Mouse (Mus musculus) cerebellum, adult (tissue): Measurements from ENCODE around the gene Zfp454.

Experiments
- ATAC-seq: cut with Nextera tagmentation; 2 replicates; pipeline ENCODE4 v1.9.2; 2017; ENCODE audit warnings: mild to moderate bottlenecking, moderate library complexity, mixed read lengths; ENCODE audit not compliant: insufficient number of reproducible peaks, low FRiP score, low TSS enrichment

The Zfp454 gene

DNA sequence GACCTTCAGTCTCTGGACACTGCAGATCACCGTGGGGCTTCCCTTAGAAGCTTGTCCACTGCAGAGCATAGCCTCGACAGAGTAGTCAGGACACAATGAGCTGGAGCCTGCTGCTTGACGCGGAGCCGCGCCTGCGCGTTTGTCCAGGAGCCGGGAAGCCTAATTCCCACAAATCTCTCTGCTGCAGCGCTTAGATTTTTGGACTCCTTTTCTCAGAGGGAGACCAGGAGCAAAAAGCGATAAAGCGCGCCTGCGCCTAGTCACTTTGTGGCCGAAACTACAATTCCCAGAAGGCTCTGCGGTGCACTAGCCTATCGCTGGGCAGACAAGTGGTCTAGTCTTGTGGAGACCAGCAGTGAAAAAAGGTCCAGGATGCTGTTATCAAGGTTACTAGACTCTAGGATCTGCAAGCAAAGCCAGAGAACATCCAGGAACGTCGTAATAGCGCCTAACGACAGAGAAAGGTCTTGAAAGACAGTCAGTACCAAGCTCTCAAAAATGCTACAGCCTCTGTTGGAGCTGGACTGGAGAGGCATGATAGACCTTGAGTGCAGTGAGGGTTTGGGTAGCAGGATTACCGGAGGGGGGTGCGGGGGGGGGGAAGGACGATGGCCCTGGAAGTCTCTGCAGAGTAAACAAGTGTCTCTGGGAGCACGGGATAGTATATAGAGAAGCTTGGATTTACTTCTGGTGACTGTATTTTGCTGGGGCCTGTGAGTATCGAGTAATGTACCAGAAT lies at the start of gene Zfp454:
TSS of gene Zfp454 (minus strand) at position 262 of the 739 bp plus-strand sequence.
- peak; percentile 96 for ATAC-seq

DNA sequence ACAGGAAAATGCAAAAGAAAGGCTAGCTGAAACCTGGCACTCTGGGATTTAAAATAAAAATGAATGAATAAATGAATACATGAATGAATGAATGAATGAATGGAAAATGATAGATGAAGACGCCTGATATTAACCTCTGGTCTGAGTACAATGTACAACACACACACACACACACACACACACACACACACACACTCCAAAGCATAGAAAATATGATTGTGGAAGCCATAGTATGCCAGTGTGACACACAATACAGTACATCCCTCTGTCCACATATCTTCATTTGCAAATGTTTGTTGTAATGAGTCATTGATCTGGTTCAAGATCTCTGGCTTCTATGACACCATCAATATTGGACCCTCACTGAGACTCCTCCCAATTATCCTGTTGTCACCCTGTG lies 44.6 kb upstream of the Zfp454 start:
- no peak for ATAC-seq

DNA sequence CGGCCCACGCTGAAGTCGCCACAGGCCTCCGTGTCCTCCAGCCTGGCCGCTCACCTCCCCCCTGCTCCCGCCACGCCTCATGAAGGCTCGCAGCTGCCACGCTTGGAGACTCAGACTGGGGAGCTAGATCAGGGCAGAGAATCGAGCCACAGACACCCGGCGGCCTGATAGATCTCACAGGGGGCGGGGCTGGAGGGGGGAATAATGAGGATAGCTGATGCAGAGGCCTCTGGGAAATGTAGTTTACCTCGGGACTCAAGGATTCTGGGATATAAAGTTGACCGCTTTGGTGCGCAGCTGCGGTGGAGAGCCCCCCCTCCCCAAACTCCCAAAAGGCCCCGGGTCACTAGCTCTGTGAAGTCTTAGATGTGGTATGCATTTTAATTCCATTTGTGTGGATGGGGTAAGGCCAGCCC lies 44.0 kb upstream of the Zfp454 start, which contains the start of gene Zfp354b:
TSS of gene Zfp354b (minus strand) at position 183 of the 416 bp plus-strand sequence.
- ATAC-seq: peak; percentile 96

DNA sequence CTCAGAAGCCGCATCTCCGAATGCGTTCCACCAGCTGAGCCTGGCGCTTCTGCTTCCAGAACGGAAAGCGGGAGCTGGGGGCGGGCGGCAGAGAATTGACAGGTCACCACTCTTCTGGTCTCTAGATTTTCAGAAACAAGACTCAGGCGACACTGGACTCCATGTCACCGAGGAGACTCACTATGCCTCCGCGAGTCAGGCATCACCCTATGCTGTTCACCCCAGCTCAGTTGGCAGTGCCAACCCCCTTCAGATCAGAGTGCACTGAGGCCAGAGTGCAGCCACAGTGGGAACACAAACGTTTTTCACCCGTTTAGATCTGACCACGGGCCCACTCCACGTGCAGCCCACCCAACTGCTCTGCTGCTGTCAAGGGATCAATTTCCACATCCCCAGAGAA lies 43.6 kb upstream of the Zfp454 start:
- ATAC-seq: peak; percentile 41

DNA sequence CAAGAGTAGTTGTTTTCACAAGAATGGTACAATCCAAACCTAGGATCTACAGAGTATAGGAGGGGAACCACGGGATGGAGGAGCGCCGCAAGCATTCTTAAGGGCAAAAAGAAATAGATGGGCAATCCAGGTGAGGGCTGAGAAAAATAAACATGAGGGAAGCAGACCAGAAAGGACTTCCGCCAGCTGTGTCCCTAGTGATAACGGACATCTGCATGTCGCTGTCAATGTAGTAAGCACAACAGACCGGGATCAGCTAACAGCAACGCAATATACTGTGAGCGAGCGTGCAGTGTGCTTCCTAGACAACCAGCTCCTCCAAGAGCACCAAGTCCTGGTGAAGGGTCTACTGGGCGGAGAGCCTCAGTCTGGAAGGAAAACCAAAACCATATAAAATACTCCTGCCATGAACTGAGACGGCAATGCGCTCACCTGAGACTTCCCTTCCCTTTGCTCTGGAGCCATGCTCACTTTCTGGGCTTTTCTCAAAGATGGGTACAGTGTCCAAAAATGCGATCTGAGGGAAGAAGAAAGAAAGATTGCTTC lies 43.1 kb upstream of the Zfp454 start:
- no peak for ATAC-seq

DNA sequence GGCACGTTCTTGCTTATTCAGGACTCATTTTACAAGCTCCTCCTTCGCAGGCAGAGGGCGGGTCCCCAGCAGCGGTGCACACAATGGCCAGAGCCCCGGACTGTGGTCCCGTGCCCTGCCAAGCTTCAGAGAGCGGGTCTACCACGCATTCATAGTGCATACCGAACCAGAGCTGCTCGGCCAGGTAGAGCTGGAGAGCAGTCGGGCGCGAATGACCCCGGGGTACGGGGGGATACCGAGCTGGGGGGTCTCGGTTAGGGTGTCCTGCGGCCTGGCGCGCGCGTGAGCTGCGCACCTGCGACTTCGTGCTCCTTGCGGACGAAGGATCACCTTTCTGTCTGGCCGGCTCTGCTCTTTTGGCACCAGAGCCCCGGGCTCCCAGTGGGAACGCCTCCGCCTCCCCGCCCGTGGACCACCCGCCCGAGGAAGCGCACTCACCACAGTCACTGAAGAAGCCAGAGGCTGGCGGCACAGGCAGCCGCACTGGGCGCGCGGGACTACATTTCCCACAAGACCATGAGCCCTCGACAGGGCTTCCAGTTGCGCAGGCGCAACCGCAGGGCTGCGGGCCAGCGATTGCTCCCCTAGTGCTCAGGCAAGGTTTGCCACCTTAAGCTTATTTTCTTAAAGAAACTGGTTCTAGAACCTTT lies 28.3 kb upstream of the Zfp454 start, which contains the start of gene Zfp2:
TSS of gene Zfp2 (minus strand) at position 495 of the 650 bp plus-strand sequence.
- ATAC-seq: peak; percentile 99

DNA sequence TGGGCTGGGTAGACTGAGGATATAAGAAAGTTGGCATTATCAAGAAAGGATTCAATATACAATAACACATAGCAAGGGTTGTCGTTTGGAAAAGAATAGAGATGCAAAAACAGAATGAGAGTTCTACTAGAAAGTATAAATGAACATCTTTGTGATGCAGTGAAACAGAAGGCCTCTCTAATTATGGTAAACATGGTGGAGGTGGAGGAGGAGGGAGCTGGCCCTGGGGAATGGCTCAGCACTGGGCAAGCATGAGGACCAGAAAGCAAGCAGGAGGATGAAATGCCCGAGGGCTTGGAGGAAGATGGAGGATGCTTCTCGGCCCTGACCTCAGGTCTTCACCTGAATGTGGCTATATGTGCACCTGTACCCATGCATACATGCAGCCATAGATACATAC lies 27.0 kb upstream of the Zfp454 start:
- no peak for ATAC-seq

DNA sequence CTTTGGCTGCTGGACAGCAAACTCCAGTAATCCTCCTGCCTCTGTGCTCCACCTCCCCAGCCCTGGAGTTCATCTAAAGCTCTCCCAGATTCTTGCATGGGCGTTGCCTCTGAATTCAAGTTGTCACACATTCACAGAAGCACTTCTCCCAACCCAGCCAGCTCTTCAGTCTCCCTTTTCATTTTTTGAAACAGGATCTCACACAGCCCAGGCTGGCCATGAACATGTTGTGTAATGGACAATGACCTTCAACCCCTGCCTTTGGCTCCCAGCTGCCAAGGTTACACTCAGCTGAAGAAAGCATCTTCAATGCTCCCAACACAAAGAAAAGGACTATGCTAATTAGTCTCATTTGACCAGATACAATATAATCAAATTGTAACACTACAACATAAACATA lies 25.9 kb upstream of the Zfp454 start:
- no peak for ATAC-seq

DNA sequence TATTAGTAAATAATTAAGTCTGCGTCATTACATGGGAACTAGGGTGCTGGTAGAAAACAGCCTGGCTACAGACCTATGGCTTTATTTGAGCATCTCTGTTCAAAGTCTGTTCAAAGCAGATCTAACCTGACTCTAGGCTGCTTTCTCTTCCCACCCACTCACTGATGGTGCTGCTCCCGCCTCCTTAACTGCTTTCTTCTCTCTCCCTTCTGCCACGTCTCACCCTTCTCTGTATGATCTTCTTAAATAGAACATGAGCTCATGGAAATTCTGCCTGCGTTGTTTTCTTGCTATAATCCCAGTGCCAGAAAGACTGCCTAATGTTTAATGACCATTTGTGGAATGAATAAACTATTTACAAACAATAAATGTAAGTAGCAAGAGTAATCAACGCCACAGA lies 20.7 kb upstream of the Zfp454 start:
- ATAC-seq: no peak

DNA sequence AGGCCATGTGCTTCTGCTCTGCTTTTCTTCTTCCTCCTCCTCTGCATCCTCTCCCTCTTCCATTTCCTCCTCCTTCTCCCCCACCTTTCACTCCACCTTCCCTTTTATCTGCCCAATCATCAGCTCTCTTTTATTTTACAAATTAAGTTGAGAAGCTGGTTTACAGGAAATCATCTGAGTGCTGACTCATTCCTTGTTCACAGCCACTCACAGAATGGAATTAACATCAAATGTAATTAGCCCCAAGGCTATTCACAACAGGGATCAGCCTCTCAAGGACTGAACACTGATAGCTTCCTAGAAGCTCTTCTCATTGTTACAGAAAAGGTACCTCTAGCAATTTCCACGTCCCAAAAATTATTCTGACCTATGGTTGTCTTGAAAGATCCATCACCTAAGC lies 9.9 kb upstream of the Zfp454 start:
- ATAC-seq: no peak

DNA sequence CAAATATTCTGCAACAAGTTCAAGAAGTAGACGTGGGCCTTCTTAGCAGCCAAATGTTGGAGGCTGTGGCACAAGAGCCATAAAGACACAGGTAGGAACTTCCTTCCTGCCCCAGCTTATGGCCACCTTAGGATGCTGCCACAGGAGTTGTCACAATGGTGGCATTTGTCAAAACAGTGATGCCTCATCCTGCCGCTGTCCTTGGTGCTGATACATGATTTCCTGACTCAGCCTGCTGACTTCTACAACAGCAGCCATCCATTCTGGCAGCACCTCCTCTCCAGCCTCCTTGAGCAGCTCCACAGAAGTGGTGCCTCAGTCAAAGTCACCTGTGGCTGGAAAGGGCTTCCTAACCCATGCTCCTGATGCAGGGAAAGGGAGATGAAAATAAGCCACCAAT lies 5.0 kb upstream of the Zfp454 start:
- ATAC-seq: no peak

DNA sequence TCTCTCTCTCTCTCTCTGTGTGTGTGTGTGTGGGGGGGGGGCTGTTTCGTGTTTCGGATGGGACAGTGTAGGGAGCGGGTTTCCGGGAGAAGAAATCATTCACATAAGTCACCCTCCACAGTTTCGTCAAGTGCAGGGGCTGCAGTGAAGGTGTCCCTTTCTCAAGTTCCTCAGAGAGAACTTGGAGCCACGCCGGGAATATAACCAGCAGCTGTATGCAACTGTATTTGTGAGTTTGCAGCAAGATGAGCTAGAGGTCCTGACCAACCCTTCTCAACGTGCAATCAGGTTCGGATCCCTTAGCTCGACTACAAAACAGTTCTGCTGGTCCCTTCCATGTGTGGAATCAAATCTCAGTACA lies 538 bp downstream of the Zfp454 start:
- no peak for ATAC-seq

DNA sequence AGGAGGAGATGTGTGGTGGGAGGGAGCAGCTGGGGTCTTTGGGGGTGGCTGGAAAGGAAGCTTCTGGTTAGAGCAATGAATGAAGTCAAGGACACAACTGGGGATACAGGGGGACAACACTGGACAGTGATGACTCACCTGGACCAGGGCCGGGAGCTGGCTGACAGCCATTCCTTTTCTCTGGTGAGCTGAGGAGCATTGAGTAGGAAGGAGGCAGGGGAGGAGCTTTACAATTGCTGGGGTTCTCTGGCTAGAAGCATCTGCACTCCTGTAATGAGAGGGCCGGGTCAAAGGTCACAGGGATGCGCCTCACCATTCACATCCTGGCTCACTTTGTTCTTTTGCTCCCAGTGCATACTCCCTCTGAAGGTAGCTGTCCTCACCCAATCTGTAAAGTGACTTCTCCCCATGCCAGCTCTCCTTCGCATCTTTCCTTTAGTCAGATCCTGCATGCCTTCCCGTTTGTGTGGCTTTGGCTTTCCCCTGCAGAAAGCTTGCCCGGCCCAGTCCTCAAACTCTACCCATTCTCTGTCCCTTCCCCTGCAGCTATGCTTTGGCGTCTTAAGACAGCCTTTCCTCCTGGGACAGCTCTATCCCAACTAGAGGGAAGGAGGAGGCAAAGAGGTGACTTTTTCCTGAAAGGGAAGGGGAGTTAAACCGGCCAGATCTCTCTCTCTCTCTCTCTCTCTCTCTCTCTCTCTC lies 1.1 kb downstream of the Zfp454 start:
- ATAC-seq: no peak

DNA sequence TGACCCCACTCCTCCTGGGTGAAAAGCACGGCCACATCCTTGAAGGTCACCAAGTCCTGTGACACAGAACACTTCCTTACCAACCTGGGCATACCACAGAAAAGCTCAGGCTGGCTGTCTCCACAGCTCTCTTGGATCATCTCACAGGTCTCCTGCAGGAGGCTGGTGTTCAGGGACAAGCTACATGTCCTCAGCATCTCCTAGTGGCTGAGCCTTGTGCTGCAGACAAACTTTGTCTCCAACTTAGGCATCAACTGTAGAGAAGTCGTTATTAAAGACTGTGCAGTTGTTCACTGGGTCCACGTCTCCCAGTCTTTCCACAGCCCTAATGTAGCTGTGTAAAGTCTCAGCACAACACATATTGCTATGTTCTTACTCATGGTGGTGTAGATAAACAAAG lies 3.7 kb downstream of the Zfp454 start:
- no peak for ATAC-seq

DNA sequence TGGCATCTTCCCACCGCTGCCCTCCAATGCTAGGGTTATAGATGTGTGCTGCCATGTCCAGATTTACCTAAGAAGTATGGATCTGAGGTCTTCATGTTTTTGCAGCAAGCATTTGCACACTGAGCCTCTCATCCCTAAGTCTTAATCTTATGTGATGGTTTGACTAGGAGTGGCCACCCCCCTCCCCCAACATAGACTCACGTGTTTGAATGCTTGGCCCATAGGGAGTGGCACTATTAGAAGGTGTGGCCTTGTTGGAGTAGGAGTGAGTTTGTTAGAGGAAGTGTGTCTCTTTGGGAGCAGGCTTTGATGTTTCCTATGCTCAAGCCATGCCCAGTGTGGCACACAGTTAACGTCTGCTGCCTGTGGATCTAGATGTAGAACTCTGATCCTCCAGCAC lies 8.8 kb downstream of the Zfp454 start:
- ATAC-seq: no peak

DNA sequence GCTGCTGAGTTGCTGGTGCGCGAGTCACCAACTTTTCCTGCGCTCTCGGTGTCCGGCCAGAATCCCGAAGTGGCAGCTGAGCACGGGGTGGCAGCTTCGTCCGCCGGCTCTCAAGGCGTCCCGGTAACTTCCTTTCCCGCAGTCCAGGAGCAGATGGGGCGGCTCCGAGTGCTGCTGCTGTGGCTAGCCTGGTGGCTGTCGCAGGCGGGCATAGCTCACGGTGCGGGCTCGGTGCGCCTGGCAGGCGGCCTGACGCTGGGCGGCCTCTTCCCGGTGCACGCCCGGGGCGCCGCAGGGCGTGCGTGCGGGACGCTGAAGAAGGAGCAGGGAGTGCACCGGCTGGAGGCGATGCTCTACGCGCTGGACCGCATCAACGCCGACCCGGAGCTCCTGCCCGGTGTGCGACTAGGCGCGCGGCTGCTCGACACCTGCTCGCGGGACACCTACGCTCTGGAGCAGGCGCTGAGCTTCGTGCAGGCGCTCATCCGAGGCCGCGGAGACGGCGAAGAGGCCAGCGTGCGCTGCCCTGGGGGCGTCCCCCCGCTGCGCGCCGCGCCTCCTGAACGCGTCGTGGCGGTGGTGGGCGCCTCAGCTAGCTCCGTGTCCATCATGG lies 36.4 kb downstream of the Zfp454 start:
- no peak for ATAC-seq

DNA sequence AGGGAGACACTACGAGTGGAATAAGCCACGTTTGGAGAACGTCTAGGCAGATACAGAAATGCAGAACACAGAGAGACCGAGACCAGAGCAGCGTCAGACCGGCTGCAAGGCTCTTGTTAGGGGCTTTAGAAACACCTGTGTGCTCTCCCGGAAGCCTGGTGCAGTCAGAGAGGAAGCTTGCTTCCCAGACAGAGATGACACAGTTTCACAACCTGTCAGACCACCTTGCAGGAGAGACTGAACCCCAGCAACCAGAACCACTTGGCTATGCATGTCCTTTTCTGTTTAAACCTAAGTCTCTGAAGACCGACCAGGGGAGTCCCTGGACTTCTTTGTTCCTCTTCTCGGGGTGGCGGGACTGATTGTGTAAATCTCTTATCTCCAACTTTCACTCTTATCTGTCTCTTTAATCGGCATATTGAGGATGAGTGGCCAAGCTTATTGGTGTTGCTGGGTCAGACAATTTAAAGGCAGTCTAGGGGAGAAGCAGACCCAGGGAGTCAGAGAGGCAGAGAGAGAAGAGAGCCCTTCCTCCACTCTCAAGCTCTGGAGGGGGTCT lies 37.2 kb downstream of the Zfp454 start, which contains the start of gene Grm6:
TSS of gene Grm6 (plus strand) at position 509 of the 559 bp plus-strand sequence.
- ATAC-seq: no peak

DNA sequence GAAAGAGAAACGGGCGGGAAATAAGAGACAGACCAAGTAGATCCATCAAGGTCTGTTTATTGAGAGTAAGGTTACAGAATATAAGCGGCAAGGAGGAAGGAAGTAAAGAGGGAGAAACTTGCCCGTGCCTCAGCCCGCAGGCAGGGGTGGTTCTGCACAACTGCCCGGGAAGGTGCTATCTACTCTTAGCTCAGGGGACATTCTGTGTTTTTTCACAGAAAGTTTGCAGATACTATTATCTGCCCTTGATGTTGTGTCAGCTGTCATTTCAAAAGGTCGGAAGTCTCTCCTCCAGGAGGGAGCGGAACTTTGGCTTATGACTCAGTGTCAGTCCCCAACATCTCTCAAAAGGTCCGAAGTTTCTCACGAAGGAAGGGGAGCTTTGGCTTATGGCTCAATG lies 38.1 kb downstream of the Zfp454 start:
- no peak for ATAC-seq

DNA sequence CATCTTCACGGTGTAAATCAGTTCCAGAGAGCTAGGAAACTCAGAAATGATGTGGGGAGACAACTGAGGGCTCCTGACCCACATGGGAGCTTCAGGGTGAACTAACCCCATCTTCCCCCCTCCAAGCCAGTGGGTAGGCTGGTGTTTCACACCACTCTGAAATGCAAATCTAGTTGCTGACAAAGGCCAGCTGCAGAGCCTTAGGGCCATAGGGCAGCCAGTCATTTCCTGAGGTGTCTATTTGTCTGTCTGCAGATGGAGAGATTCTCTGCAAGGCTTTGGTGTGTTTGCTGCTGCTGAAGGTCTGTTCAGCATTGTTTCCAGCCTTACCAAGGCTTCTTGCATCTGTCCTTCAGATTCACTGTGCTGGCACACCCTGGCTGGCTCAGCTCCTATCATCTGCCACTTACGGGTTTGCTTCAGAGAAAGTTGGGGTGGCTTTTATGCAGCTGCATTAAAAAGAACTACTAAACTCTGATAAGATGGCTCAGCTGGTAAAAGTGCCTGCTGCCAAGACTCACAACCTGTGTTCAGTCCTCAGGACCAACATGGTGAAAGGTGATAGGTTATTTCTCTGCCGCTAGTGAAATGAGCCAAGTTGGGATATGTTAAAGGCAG lies 38.8 kb downstream of the Zfp454 start:
- ATAC-seq: no peak

DNA sequence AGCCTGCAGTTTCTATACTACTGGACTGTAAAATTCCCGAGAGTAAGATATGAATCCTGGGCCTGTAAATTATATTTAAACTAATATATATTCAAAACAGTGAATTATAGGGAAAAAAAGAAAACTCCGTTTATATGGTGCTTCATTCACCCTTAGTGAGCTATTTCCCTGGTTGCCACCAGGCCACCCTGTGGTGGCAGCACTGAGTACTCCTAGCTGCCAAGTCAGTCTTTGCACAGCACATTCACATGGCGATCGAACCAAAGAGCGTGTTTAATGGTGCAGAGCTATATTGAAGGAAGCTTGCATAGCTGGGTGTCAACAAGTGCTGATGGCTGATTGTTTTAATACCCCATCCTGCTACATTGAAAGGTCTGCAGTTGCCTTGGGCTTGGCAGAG lies 40.4 kb downstream of the Zfp454 start:
- ATAC-seq: no peak
